Mouse (Mus musculus): Measurements from ENCODE around the gene Gm973.
"Not testable (repeated sequence)": the region's sequence is repeated elsewhere in the genome, so short reads cannot be mapped to it uniquely, and the experiment has no call there.

Gm973 gene

GRCm38 (mm10) chr1:59623325-59624017 is 107.4 kb downstream of the Gm973 start:
- peak in 1 of 2 experiments; percentile 73 for DNase-seq (ENCODE audit: low spot score in 2 of 2)

GRCm38 (mm10) chr1:59625410-59625809 is 109.3 kb downstream of the Gm973 start:
- DNase-seq (ENCODE audit: low spot score in 2 of 2), result no peak

- DNase-seq (ENCODE audit: low spot score in 2 of 2), result no peak
Measured at GRCm38 (mm10) chr1:59629194-59629593, 113.1 kb downstream of the Gm973 start.

- not testable (repeated sequence) for DNase-seq (ENCODE audit: low spot score in 2 of 2)
Measured at GRCm38 (mm10) chr1:59630356-59630755, 114.3 kb downstream of the Gm973 start.

- no peak for DNase-seq (ENCODE audit: low spot score in 2 of 2)
Measured at GRCm38 (mm10) chr1:59631986-59632659, 116.1 kb downstream of the Gm973 start.

GRCm38 (mm10) chr1:59633056-59633455 is 117.0 kb downstream of the Gm973 start:
- DNase-seq (ENCODE audit: low spot score in 2 of 2), result no peak

GRCm38 (mm10) chr1:59636349-59636748 is 120.3 kb downstream of the Gm973 start:
- no peak for DNase-seq (ENCODE audit: low spot score in 2 of 2)

- DNase-seq (ENCODE audit: low spot score in 2 of 2), result no peak
Measured at GRCm38 (mm10) chr1:59638371-59638770, 122.3 kb downstream of the Gm973 start.

GRCm38 (mm10) chr1:59642488-59642887 is 126.4 kb downstream of the Gm973 start:
- no peak for DNase-seq (ENCODE audit: low spot score in 2 of 2)

GRCm38 (mm10) chr1:59646502-59646901 is 130.4 kb downstream of the Gm973 start:
- DNase-seq (ENCODE audit: low spot score in 2 of 2), result not testable (repeated sequence)

GRCm38 (mm10) chr1:59651201-59651819 is 135.2 kb downstream of the Gm973 start:
- DNase-seq (ENCODE audit: low spot score in 2 of 2), result no peak

GRCm38 (mm10) chr1:59653243-59653911 is 137.3 kb downstream of the Gm973 start:
- DNase-seq (ENCODE audit: low spot score in 2 of 2), result no peak

- DNase-seq (ENCODE audit: low spot score in 2 of 2), result no peak
Measured at GRCm38 (mm10) chr1:59656244-59657171, 140.4 kb downstream of the Gm973 start.

GRCm38 (mm10) chr1:59663456-59664135 is 147.5 kb downstream of the Gm973 start:
- no peak for DNase-seq (ENCODE audit: low spot score in 2 of 2)

GRCm38 (mm10) chr1:59668871-59669270 is 152.8 kb downstream of the Gm973 start:
- no peak for DNase-seq (ENCODE audit: low spot score in 2 of 2)

- peak; percentile 26 to 29 for DNase-seq (ENCODE audit: low spot score in 2 of 2)
Measured at GRCm38 (mm10) chr1:59669962-59670630, 154.0 kb downstream of the Gm973 start.

- peak; percentile 77 to 82 for DNase-seq (ENCODE audit: low spot score in 2 of 2)
Measured at GRCm38 (mm10) chr1:59670641-59671168, 154.6 kb downstream of the Gm973 start, which contains the start of gene Sumo1. Gene Sumo1 (minus strand): TSS chr1:59670834.

GRCm38 (mm10) chr1:59673661-59674060 is 157.6 kb downstream of the Gm973 start:
- DNase-seq (ENCODE audit: low spot score in 2 of 2), result no peak

- peak; percentile 15 to 18 for DNase-seq (ENCODE audit: low spot score in 2 of 2)
Measured at GRCm38 (mm10) chr1:59683926-59684818, 168.1 kb downstream of the Gm973 start.
